Mouse (Mus musculus) limb, embryonic 14.5 days (tissue): Measurements from ENCODE around the gene Slc30a5. TPM values are rescaled to one million over a fixed set of nuclear protein-coding genes. Genes with fewer than 3 reads are reported as not detected.

ENCODE experiments used
- ATAC-seq: fragments of 200-750 bp; cut with Nextera tagmentation; 2 replicates; pipeline ENCODE4 v1.8.0; 2017; ENCODE audit warnings: low read depth, moderate number of reproducible peaks, moderate TSS enrichment; ENCODE audit not compliant: low FRiP score
- DNase-seq: peaks from one replicate; pipeline ENCODE4 v3.0.0-alpha.2; 2015; ENCODE audit warnings: low spot score
- H3K27ac ChIP-seq: fragments of 300-500 bp; sonication (generic); replicated peaks from 2 replicates; pipeline ENCODE4 v1.5.1; 2014; ENCODE audit warnings: low read depth, mild to moderate bottlenecking, low read length, moderate library complexity, mixed read lengths
- H3K27me3 ChIP-seq: fragments of 300-500 bp; sonication (generic); 2 replicates; pipeline ENCODE4 v1.6.1; 2014; ENCODE audit warnings: low read length, mixed read lengths; ENCODE audit not compliant: control insufficient read depth, insufficient read depth
- H3K36me3 ChIP-seq: fragments of 300-500 bp; sonication (generic); 2 replicates; pipeline ENCODE4 v1.6.1; 2014; ENCODE audit warnings: mild to moderate bottlenecking, low read length, moderate library complexity, mixed read lengths; ENCODE audit not compliant: control insufficient read depth, insufficient read depth
- H3K4me1 ChIP-seq: fragments of 300-500 bp; sonication (generic); 2 replicates; pipeline ENCODE4 v1.6.1; 2014; ENCODE audit warnings: antibody characterized with exemption, low read length, mixed read lengths; ENCODE audit not compliant: control insufficient read depth, insufficient read depth
- H3K4me2 ChIP-seq: fragments of 300-500 bp; sonication (generic); replicated peaks from 2 replicates; pipeline ENCODE4 v1.6.1; 2014; ENCODE audit warnings: low read depth, mild to moderate bottlenecking, low read length, moderate library complexity; ENCODE audit not compliant: severe bottlenecking
- H3K4me3 ChIP-seq: fragments of 300-500 bp; sonication (generic); replicated peaks from 2 replicates; pipeline ENCODE4 v1.5.1; 2014; ENCODE audit warnings: low read length
- H3K9ac ChIP-seq: fragments of 300-500 bp; sonication (generic); 2 replicates; pipeline ENCODE4 v1.6.1; 2014; ENCODE audit warnings: mild to moderate bottlenecking, low read depth, low read length, moderate library complexity; ENCODE audit not compliant: severe bottlenecking
- H3K9me3 ChIP-seq: fragments of 300-500 bp; sonication (generic); 2 replicates; pipeline ENCODE4 v1.6.1; 2016; ENCODE audit warnings: low read length; ENCODE audit not compliant: control insufficient read depth
- POLR2A ChIP-seq: fragments of 200-500 bp; IDR thresholded peaks from 2 replicates; pipeline ENCODE4 v1.8.0; 2012; ENCODE audit warnings: inconsistent platforms, mild to moderate bottlenecking, moderate library complexity, borderline replicate concordance; ENCODE audit not compliant: insufficient read depth, insufficient read length; ENCODE audit errors: extremely low read depth
- WGBS: fragments of 180-500 bp; shearing (Covaris S2); extraction: QIAGEN DNeasy Blood & Tissue Kit; methylation state at CpG from one replicate; pipeline ENCODE4 v1.1.7; 2014; 5-methylcytosine and 5-hydroxymethylcytosine counted together
- polyA plus RNA-seq, 2 experiments: library from polyadenylated mRNA; depleted of rRNA in 1 of 2; stranded (reverse) in 1 of 2; unstranded in 1 of 2; fragments of >200 nt; fragmentation: Nextera tagmentation in 1 of 2; extraction: Ambion mirVana in 1 of 2; gene quantifications; 2 replicates each; pipeline versions ENCODE4 v1.2.1 to v1.2.3; 2012 to 2014

Gene Slc30a5
- polyA plus RNA-seq, 2 experiments: 69.2 to 70.9 TPM

DNA sequence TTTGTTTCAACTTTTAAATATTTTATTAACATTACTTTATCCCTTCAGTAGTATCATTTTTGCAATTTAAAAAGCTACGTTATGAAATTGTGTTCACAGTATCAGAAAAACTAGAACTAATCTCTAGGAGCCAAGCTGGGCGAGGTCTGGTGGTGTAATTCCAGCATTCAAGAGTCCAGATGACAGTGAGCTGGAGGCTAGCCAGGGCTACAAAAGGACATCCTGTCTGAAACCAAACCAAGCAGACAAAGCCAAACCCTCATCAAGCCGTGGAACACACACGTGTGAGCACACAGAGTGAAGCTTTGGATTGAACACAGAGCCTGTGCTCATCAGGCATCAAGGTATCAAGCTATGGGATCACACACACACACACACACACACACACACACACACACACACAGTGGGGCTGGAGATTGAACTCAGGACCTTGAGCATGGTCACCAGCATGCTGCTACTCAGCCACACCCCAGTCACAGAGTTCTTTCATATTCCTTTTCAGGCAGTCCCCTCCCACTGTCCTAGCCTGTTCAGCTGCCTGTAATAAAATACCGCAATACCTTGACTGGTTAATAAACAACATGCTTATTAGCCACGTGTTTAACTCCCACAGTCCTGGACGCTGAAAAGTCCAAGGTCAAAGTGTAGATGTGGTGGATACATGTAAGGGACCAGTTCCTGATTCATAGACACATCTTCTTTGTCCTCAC, 9.9 kb upstream of the Slc30a5 start:
- TF ChIP-seq POLR2A: no peak
- H3K36me3 ChIP-seq: no peaks in the 10 kb centered on the region
- DNase-seq (no peak), ATAC-seq (no peak)
- 0 out of 2 replicates have a peak, but pooled peaks cover 4% of the 10 kb centered on the region for H3K9me3 ChIP-seq
- H3K4me3 ChIP-seq: no peak overlapping the region
- no peak overlapping the region for H3K27ac ChIP-seq
- H3K4me2 ChIP-seq: no peak overlapping the region
- H3K27me3 ChIP-seq: no peaks in the 10 kb centered on the region
- 57% methylated on average over 7 of the region's 7 CpGs for WGBS
- no peak overlapping the region for H3K9ac ChIP-seq
- H3K4me1 ChIP-seq: no peaks in the 10 kb centered on the region

DNA sequence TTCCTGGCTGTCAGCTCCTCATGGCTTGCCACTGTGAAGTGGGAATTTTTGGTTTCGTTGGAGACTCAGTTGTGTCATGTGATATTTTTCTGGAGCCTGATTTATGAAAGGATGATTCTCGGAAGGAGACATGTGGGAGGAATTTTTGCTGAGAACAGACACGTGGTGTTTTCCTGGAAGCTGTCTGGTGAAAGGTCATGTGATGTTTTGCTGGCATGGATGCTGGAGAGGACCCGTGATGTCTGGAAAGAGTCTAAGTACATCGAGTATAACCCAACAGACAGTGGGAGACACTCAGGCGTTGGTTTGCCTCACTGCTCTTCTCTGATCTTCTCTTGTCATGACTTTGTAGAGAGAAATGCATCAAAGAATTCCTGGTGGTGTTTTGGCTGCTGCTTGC, 8.5 kb upstream of the Slc30a5 start:
- Histone ChIP-seq H3K9me3 (0 out of 2 replicates have a peak, but pooled peaks cover 4% of the 10 kb centered on the region), H3K27ac (no peak overlapping the region), H3K4me2 (no peak overlapping the region), H3K4me1 (no peaks in the 10 kb centered on the region), H3K27me3 (no peaks in the 10 kb centered on the region), H3K36me3 (no peaks in the 10 kb centered on the region), H3K9ac (no peak overlapping the region), H3K4me3 (no peak overlapping the region)
- no peak for DNase-seq
- TF ChIP-seq POLR2A: no peak
- ATAC-seq: no peak
- WGBS: 81% methylated on average over 6 of the region's 6 CpGs

DNA sequence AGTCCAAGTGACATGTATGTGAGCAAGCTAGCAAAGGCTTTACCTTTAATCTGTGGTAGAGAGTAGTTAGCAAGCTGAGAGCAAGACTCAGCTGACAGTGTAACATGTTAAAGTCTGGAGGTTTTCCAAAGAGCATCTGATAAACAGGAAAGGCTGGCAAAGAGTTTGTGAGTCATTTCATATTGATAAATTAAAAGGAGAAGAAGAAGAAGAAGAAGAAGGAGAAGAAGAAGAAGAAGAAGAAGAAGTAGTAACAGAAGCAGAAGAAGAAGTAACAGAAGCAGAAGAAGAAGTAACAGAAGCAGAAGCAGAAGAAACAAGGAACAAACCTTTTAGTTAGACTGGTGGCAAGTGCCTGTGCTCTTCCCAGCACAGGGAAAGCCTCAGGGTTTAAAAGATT, 1.6 kb upstream of the Slc30a5 start:
- no peak overlapping the region for H3K4me2 ChIP-seq
- H3K4me1 ChIP-seq: peaks cover 16% of the 10 kb centered on the region
- H3K27me3 ChIP-seq: no peaks in the 10 kb centered on the region
- no peak overlapping the region for H3K9ac ChIP-seq
- TF ChIP-seq POLR2A: no peak
- H3K9me3 ChIP-seq: no peaks in the 10 kb centered on the region
- H3K36me3 ChIP-seq: 0 out of 2 replicates have a peak, but pooled peaks cover 4% of the 10 kb centered on the region
- DNase-seq (no peak), ATAC-seq (no peak)
- no peak overlapping the region for H3K4me3 ChIP-seq
- H3K27ac ChIP-seq: no peak overlapping the region

DNA sequence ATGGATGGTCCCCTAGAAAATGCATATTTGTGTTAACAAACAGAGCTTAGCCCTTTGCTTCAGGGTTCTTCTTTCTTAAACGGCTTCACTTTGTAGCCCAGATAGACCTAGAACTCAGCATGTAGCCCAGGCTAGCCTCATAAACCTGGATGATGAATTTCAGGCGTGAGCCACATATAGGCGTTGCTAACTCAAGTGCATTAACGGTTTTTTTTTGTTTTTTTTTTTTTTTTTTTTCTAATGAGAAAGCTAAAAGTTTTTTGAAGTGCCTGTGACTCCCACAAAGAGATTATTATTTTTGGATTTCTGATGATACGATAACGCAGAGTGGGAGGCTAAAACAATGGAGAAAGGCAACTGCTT, 394 bp upstream of the Slc30a5 start:
- Histone ChIP-seq H3K4me2 (peak overlapping the region; percentile 18), H3K36me3 (0 out of 2 replicates have a peak, but pooled peaks cover 4% of the 10 kb centered on the region), H3K27ac (no peak overlapping the region), H3K9ac (0 out of 2 replicates have a peak overlapping the region, but pooled peaks have one; percentile 96), H3K27me3 (no peaks in the 10 kb centered on the region), H3K9me3 (no peaks in the 10 kb centered on the region), H3K4me1 (peaks cover 19% of the 10 kb centered on the region), H3K4me3 (peak overlapping the region; percentile 96; the same call in 1 of the 2 replicates)
- ATAC-seq: no peak
- no peak for DNase-seq
- TF ChIP-seq POLR2A: no peak
- WGBS: 61% methylated on average over 6 of the region's 6 CpGs

DNA sequence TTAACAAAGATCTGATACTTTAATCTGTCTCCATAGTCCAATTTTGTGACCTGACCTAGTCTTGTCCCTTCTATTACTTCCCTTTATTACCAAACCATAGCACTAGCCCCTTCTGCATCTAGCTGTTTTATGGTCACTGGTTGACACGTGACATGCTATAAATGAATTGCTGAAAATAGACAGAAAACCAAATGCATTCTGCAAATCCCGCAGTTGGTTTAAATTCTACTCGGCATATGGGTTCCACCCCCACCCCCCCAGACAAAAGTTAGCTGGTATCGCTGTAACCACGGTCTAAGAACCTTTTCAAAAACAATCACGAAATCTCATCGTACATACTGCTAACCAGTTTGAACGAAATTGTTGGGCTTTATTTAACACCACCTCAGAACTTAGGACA, 1.0 kb downstream of the Slc30a5 start:
- 1% methylated on average over 8 of the region's 8 CpGs for WGBS
- ATAC-seq (no peak), DNase-seq (no peak)
- H3K4me1 ChIP-seq: peaks cover 19% of the 10 kb centered on the region
- no peak for TF ChIP-seq POLR2A
- H3K27ac ChIP-seq: peak overlapping the region; percentile 92; the same call in 1 of the 2 replicates
- H3K4me2 ChIP-seq: peak overlapping the region; percentile 58
- H3K4me3 ChIP-seq: peak overlapping the region; percentile 96
- H3K9me3 ChIP-seq: no peaks in the 10 kb centered on the region
- H3K9ac ChIP-seq: peak overlapping the region; percentile 96
- no peaks in the 10 kb centered on the region for H3K27me3 ChIP-seq
- H3K36me3 ChIP-seq: peaks cover 11% of the 10 kb centered on the region; the same call in 1 of the 2 replicates
